Mouse (Mus musculus) frontal cortex, postnatal 14 days (tissue): ENCODE measurements around the gene Myh6.
"Not testable (repeated sequence)": the region's sequence is repeated elsewhere in the genome, so short reads cannot be mapped to it uniquely, and the experiment has no call there.

Experiments used
- DNase-seq, 2 experiments: peaks; one replicate each; pipeline ENCODE4 v3.0.0; 2022; ENCODE audit warnings: low spot score in 2 of 2

Myh6 gene

GRCm38 (mm10) chr14:54994869-54995186 is 28.1 kb upstream of the Myh6 start:
- no peak for DNase-seq

GRCm38 (mm10) chr14:54994136-54994868 is 27.6 kb upstream of the Myh6 start, which contains the start of gene Myh7:
Gene Myh7, minus strand, starts transcription at chr14:54994626.
- DNase-seq: no peak

- no peak for DNase-seq
These were observed 26.9 kb upstream of the Myh6 start for GRCm38 (mm10) chr14:54993636-54994035.

DNA sequence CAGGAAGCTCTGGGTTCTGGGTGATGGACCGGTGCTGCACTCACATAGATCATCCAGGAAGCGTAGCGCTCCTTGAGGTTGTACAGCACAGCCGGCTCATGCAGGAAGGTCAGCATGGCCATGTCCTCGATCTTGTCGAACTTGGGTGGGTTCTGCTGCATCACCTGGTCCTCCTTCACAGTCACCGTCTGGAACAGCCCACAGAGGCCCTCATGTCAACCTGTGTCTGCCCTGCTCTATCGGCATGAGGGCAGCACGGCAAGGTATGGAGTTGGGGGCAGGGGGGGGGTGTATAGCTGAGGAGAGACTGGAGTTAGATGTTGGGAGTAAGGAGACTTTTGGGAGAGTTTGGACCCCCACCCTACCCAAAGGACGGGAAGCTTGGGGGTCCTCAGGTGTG is 25.5 kb upstream of the Myh6 start:
- DNase-seq: no peak

GRCm38 (mm10) chr14:54989886-54990441 is 23.2 kb upstream of the Myh6 start:
- DNase-seq: no peak

DNA sequence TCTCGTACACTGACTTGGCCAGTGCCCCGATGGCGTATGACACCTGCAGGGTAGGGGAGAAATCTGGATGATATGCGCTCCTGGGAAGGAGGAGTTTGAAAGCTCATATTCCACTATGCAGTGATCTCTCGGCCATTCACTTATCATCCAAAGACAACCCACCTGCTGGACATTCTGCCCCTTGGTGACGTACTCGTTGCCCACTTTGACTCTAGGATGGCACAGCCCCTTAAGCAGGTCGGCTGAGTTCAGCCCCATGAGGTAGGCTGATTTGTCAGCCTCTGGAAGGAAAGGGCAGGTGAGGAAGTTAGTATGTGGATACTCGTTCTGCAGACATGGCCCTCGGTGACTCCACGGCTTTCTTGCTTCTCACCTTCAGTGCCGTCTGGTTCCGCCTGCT is 22.2 kb upstream of the Myh6 start:
- no peak for DNase-seq

DNA sequence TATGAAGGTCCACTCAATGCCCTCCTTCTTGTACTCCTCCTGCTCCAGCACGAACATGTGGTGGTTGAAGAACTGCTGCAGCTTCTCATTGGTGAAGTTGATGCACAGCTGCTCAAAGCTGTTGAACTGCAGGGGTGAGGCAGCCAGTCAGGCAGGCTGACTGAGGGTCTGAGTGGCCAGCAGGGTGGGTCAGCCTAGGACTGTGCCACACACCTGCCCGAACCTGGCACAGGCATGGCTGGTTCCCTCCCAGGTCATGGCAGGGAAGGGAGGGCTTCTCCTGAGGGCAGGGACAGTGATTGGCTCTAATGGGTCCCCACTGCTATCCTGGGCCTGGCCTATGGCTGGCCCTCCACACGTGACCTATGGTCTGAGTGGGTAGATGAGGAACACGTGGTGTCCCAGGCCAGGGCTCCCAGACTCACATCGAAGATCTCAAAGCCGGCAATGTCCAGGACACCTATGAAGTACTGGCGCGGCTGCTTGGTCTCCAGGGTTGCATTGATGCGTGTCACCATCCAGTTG is 21.7 kb upstream of the Myh6 start:
- DNase-seq: not testable (repeated sequence)

GRCm38 (mm10) chr14:54981934-54982333 is 15.2 kb upstream of the Myh6 start:
- no peak for DNase-seq

DNA sequence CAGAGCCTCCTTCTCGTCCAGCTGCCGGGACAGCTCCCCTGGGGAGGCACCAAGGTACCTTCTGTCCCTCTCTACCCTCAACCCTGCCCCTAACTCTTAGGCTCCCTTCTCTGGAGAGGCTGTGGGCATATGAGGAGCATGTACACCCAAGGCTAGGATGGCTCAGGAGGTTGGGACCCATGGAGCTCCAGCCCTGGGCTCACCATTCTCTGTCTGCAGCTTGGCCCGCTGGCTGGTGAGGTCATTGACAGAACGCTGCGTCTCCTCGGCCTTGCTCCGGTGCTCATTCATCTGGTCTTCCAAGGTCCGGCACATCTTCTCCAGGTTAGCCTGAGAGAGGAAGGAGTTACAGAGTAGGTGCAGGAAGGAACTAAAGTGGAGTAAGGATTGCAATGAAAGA is 11.9 kb upstream of the Myh6 start:
- no peak for DNase-seq

GRCm38 (mm10) chr14:54976633-54977032 is 9.9 kb upstream of the Myh6 start, which contains the start of gene Gm17428:
Gene Gm17428, plus strand, starts transcription at chr14:54976933.
- DNase-seq: no peak

- peak in 1 of 2 experiments; percentile 46 for DNase-seq
These were observed 7.5 kb upstream of the Myh6 start for GRCm38 (mm10) chr14:54974068-54974791.

DNA sequence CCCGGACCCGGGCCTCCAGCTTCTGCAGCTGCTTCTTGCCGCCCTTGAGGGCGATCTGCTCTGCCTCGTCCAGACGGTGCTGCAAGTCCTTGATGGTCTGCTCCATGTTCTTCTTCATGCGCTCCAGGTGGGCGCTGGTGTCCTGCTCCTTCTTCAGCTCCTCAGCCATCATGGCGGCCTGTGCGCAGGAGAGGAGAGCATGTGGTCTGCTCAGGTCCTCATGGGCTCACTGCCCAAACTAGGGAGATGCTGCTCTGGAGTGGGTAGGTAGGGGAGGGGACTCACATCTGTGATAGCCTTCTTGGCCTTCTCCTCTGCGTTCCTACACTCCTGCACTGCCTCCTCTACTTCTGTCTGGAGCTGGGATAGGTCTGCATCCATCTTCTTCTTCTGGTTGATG is 6.1 kb upstream of the Myh6 start:
- not testable (repeated sequence) for DNase-seq

GRCm38 (mm10) chr14:54968344-54968743 is 1.6 kb upstream of the Myh6 start:
- DNase-seq: no peak

- no peak for DNase-seq
These were observed 1.1 kb upstream of the Myh6 start for GRCm38 (mm10) chr14:54967874-54968273.

- no peak for DNase-seq
These were observed 1.1 kb downstream of the Myh6 start for GRCm38 (mm10) chr14:54965631-54966030.

- DNase-seq: no peak
These were observed 1.7 kb downstream of the Myh6 start for GRCm38 (mm10) chr14:54965044-54965443.

DNA sequence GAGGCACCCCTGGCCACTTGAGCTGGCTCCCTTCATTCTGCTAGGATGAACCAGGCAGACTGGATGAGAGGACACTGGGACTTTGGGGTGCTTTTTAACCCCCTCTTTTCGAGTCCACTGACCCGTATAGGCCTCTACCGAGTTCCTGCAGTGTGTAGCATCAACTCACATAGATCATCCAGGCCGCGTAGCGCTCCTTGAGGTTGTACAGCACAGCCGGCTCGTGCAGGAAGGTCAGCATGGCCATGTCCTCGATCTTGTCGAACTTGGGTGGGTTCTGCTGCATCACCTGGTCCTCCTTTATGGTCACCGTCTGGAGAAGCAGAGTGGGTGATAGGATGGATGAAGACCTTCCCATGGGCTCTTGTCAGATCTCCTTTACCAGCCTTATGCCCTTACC is 3.0 kb downstream of the Myh6 start:
- no peak for DNase-seq

DNA sequence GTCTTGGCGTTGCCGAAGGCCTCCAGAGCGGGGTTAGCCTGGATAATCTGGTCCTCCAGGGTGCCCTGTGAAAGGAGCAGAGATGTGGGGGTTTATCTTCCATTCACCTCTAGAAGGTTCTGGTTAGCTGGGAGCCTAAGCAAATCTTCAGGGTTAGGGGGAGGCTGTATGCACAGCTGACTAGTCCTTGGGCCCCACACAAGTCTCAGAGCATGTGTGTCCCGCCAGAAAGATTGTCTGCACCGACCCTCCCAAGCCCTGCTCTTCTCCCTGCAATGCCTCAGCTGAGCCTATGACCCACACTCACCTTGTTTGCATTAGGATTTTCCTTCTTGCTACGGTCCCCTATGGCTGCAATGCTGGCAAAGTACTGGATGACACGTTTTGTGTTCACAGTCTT is 4.0 kb downstream of the Myh6 start:
- no peak for DNase-seq

DNA sequence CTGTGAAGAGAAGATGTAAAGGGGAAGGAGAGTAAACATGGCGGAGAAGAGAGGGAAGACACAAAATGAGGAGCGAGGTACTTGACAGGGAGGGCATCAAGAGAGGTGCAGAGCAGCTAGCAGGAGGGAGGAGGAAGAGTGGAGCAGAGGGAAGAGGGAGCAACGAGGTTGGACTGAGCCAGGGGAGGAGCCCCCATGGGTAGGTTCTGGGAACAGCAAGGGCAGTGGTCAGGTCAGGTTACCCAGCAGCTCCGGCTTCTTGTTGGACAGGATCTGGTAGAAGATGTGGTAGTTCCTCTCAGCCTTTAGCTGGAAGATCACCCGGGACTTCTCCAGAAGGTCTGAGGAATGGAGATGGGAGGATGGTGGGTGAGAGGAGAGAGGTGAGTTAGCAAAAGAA is 5.2 kb downstream of the Myh6 start:
- no peak for DNase-seq

DNA sequence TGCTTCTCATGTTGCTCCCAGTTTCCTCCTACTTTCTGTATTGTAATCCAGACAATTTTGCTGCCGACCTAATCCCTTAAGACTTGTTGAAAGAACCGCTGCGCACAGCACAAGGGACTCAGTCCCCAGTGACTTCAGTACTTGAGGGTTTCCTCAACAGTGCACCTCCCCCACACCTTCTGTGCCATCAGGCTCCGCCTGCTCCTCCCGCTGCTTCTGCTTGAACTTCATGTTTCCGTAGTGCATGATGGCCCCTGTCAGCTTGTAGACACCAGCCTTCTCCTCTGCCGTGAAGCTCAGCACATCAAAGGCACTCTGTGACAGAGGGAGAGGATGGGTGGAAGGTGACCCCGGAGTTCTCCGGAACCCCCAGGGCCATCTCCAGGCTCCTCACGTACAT is 6.0 kb downstream of the Myh6 start:
- peak in 1 of 2 experiments; percentile 18 for DNase-seq

GRCm38 (mm10) chr14:54959853-54960613 is 6.7 kb downstream of the Myh6 start:
- DNase-seq: not testable (repeated sequence)

GRCm38 (mm10) chr14:54959197-54959596 is 7.5 kb downstream of the Myh6 start:
- no peak for DNase-seq
